Comparison of ENCODE assay signal across 20 mouse cellular contexts in genomic region chr8:110182735-110183367, GRCm38 (mm10). TPM values are rescaled to one million over a fixed set of nuclear protein-coding genes. Genes with fewer than 3 reads are reported as not detected.
DNase-seq lines count a peak whose midpoint lies in the region; ATAC-seq and TF ChIP-seq lines count a peak whose summit lies in the region.
"Had no signal": no experiment of that assay in that cellular context is flagged by ENCODE, and none has a peak within 500 bp of the region (broad histone marks: within the 10 kb centered on the region; RNA-seq: fewer than 3 reads in every experiment).

No protein-coding gene starts in this region.

- TF ChIP-seq CTCF in layer of hippocampus, adult 2 months (conservative IDR thresholded peaks at IDR 0.05), result no peak
- TF ChIP-seq CTCF in midbrain, postnatal 0 days (IDR thresholded peaks at IDR 0.05), result no peak

- no peaks in the 10 kb centered on the region for H3K9me3 ChIP-seq in midbrain, postnatal 0 days (ENCODE audit: low read length)
- H3K9me3 ChIP-seq: embryonic facial prominence, embryonic 13.5 days; heart, embryonic 13.5 days had no signal

- no peak for ATAC-seq in midbrain, postnatal 0 days (ENCODE audit: low FRiP score)
- ATAC-seq: intestine, embryonic 16.5 days had no signal

- DNase-seq in cerebellum, postnatal 25 days, result peak; percentile 43 to 63
- no peak for DNase-seq in cerebellum, postnatal 36 days
- peak in 1 of 2 experiments; percentile 28 for DNase-seq in layer of hippocampus, adult 2 months (ENCODE audit: low spot score in 2 of 2)
- DNase-seq in layer of hippocampus, adult 18-20 months (ENCODE audit: low spot score in 2 of 2), result no peak
- peak; percentile 56 to 62 for DNase-seq in right cerebral cortex, postnatal 10 days (ENCODE audit: low spot score in 2 of 2)
- no peak for DNase-seq in right cerebral cortex, adult 18-20 months
- DNase-seq in midbrain, postnatal 0 days (ENCODE audit: low spot score), result peak; percentile 73
- DNase-seq in lung, postnatal 25 days (ENCODE audit: low spot score), result no peak
- DNase-seq: adrenal gland, postnatal 25 days; heart, postnatal 36 days; lung, adult 18-20 months; lung, postnatal 36 days; right cerebral cortex, postnatal 14 days had no signal

- H3K4me3 ChIP-seq in layer of hippocampus, adult 2 months, result no peak overlapping the region
- H3K4me3 ChIP-seq in midbrain, postnatal 0 days (ENCODE audit: low read depth, low read length), result no peak overlapping the region
- H3K4me3 ChIP-seq: embryonic facial prominence, embryonic 13.5 days; heart, embryonic 13.5 days had no signal

- no peaks in the 10 kb centered on the region for H3K27me3 ChIP-seq in midbrain, postnatal 0 days (ENCODE audit: insufficient read depth, low read length)

- no peak overlapping the region for H3K4me2 ChIP-seq in midbrain, postnatal 0 days (ENCODE audit: low read depth, low read length, poor library complexity, severe bottlenecking)
- H3K4me2 ChIP-seq: embryonic facial prominence, embryonic 13.5 days; heart, embryonic 13.5 days had no signal

- H3K36me3 ChIP-seq in midbrain, postnatal 0 days (ENCODE audit: insufficient read depth, low read length), result no peaks in the 10 kb centered on the region
- H3K36me3 ChIP-seq: embryonic facial prominence, embryonic 13.5 days; heart, embryonic 13.5 days had no signal

- peak overlapping the region; percentile 36; the same call in 1 of the 2 replicates for H3K27ac ChIP-seq in layer of hippocampus, adult 2 months
- peak overlapping the region; percentile 71 for H3K27ac ChIP-seq in midbrain, postnatal 0 days (ENCODE audit: low read depth, low read length)
- H3K27ac ChIP-seq: embryonic facial prominence, embryonic 13.5 days; heart, embryonic 13.5 days; kidney, postnatal 0 days; stomach, postnatal 0 days had no signal

- H3K9ac ChIP-seq in midbrain, postnatal 0 days (replicated peaks; ENCODE audit: low read length, poor library complexity, severe bottlenecking), result no peak overlapping the region
- H3K9ac ChIP-seq: embryonic facial prominence, embryonic 13.5 days; heart, embryonic 13.5 days had no signal

- WGBS in midbrain, postnatal 0 days, result 52% methylated on average over 11 of the region's 11 CpGs

- H3K4me1 ChIP-seq in midbrain, postnatal 0 days (ENCODE audit: insufficient read depth, low read length), result 0 out of 2 replicates have a peak, but pooled peaks cover 7% of the 10 kb centered on the region

RNA-seq across cellular contexts. Expression of gene Calb2, which starts 14.8 kb away (rescaled TPM):
- total RNA-seq in layer of hippocampus, adult 2 months (2021), result 10 to 100 TPM; 32.4 to 41.5 TPM
- total RNA-seq in layer of hippocampus, adult 18-20 months (2021), result 10 to 100 TPM; 28.5 to 45.8 TPM
- 105 and 126 TPM in 2 replicates for total RNA-seq in midbrain, postnatal 0 days (2014; rRNA removed)
- 295 and 359 TPM in 2 replicates for polyA plus RNA-seq in midbrain, postnatal 0 days (2015; fragmentation: Nextera tagmentation; extraction: Ambion mirVana)
- total RNA-seq: heart, postnatal 36 days; liver, adult 2 months had no signal
- polyA plus RNA-seq: gonadal fat pad, adult 2 months; intestine, embryonic 16.5 days; kidney, postnatal 0 days; liver, adult 2 months had no signal

RNA-seq across cellular contexts. Expression of gene Cmtr2, which starts 32.6 kb away (rescaled TPM):
- total RNA-seq in layer of hippocampus, adult 2 months (2021), result 1 to 10 TPM; 5.9 TPM
- total RNA-seq in layer of hippocampus, adult 18-20 months (2021), result 1 to 10 TPM; 6.6 to 7.0 TPM
- total RNA-seq in midbrain, postnatal 0 days (2014; rRNA removed), result 17.1 and 19.1 TPM in 2 replicates
- 7.4 and 7.7 TPM in 2 replicates for polyA plus RNA-seq in midbrain, postnatal 0 days (2015; fragmentation: Nextera tagmentation; extraction: Ambion mirVana)

Comparison
In these comparisons a context has a peak if more than half of its experiments do, and no peak if none do; other contexts are left out.
1. DNase-seq: peak in cerebellum, postnatal 25 days (2 of 2), right cerebral cortex, postnatal 10 days (2 of 2) and midbrain, postnatal 0 days (single experiment); none in cerebellum, postnatal 36 days (0 of 2), layer of hippocampus, adult 18-20 months (0 of 2), right cerebral cortex, adult 18-20 months (single experiment) and lung, postnatal 25 days (single experiment).